Mouse (Mus musculus): ENCODE results near the gene Fam184a.

Fam184a gene

GRCm38 (mm10) chr10:53597121-53597881, 153.6 kb downstream of the Fam184a start:
- peak; percentile 27 for DNase-seq (ENCODE audit: low spot score)

- DNase-seq (ENCODE audit: low spot score), result peak; percentile 77
Observed at GRCm38 (mm10) chr10:53596677-53597120, 154.2 kb downstream of the Fam184a start, which contains the start of gene Asf1a. Asf1a (plus strand) TSS chr10:53596757.

DNA sequence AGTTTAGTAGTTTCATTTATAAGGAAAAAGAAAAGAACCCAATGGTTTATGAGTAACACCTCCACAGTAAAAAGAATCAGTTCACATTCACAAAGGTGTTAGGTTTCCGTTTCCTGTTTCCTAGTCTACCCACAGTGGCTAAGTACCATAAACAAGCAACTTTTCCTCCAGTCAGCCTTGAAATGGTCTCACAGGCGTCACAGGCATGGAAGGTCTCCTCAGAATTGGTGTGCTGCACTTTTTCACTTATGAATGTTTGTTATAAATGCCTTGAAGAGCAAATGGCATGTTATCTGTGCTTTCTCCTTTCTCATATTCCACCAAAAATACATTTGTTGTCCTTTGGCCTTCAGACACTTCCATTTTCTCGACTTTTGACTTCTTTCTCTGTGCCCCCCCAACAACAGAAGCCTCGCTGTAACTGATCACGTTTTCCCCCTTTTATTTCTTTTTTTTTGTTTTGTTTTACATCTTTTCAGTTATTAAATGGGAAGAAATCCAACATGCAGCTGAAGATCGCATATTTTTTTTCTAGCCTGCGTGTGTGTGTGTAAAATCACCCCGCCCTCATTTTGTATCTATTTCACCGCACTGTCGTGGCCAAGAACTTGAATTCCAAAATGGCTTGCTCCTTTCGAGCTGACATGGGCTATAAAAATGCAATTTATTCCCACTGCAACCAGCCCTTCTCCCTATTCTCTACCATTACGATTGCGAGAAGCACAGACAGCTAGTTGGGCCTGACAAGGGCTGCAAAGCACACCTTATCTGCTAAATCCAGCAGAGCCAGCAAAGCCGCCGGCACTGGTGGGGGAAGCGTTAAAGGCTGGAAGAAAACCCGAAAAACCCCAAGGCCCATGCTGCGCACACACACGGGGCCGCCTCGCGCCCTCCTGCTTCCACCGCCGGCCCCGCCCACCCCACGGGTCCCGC, 154.9 kb downstream of the Fam184a start:
- peak; percentile 52 for DNase-seq (ENCODE audit: low spot score)

GRCm38 (mm10) chr10:53585777-53586176, 165.1 kb downstream of the Fam184a start:
- DNase-seq (ENCODE audit: low spot score), result no peak
